Mouse (Mus musculus) olfactory bulb, adult 2 months (tissue): ENCODE data around the gene Scaper.

Experiments
- CTCF ChIP-seq: fragments of 200-500 bp; IDR thresholded peaks from 2 replicates; pipeline ENCODE4 v1.5.1; 2012; ENCODE audit warnings: low read depth, mild to moderate bottlenecking, low read length, moderate library complexity; ENCODE audit not compliant: insufficient read depth
- POLR2A ChIP-seq: fragments of 200-500 bp; IDR thresholded peaks from 2 replicates; pipeline ENCODE4 v1.6.1; 2012; ENCODE audit warnings: mild to moderate bottlenecking, low read depth, low read length, moderate library complexity; ENCODE audit not compliant: insufficient read depth

DNA sequence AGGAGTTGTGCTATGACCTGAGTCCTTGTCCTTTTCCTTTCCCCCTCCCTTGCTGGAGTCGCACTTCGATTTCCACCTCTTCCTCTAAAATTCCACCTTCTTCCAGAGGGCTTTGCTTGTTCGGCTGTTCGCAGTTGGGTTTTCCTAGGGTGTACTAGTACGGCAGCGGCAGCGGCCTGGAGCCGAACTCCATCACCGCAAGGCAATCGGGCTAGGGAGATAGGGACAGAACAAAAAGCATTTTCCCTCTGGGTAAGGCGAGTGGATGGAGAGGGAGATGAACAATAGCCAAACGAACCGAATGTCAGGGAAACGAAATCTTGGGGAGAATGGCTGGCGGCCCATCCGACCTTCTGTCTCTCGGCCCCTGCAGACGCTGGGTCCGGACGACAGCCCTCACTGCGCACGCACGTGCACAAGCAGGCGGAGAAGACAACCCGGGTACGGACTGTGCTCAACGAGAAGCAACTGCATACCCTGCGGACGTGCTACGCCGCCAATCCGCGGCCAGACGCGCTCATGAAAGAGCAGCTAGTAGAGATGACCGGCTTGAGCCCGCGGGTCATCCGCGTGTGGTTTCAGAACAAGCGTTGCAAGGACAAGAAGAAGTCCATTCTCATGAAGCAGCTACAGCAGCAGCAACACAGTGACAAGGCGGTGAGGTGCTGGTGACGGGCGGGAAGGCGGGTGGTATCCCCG lies 394.1 kb downstream of the Scaper start:
- TF ChIP-seq CTCF (no peak), POLR2A (no peak)
